Mouse (Mus musculus): ENCODE results near the gene March2. TPM values are rescaled to one million over a fixed set of nuclear protein-coding genes. Genes with fewer than 3 reads are reported as not detected.

Gene March2
- polyA plus RNA-seq (2012; rRNA removed), result 43.7 and 60.9 TPM in 2 replicates

GRCm38 (mm10) chr17:33718384-33718881 lies at the start of gene March2:
March2 (minus strand) TSS chr17:33718670.
- TF ChIP-seq CTCF (IDR thresholded peaks at IDR 0.05; ENCODE audit: extremely low read depth, insufficient read length, insufficient replicate concordance, low read depth, low read length) (no peak), POLR2A (IDR thresholded peaks at IDR 0.05; ENCODE audit: low read depth, low read length) (peak; percentile 67; the same call in 1 of the 2 replicates)
- Histone ChIP-seq H3K27ac (ENCODE audit: insufficient read depth, low read depth, low read length) (peak within 1 kb of the TSS; percentile 1; the same call in 1 of the 2 replicates), H3K4me3 (ENCODE audit: low read depth, low read length) (peak within 1 kb of the TSS; percentile 92), H3K4me1 (ENCODE audit: control insufficient read depth, insufficient read depth, insufficient read length, low read length) (no peaks in the 10 kb centered on the region), H3K27me3 (ENCODE audit: control insufficient read depth, insufficient read depth, low read length) (no peaks in the 10 kb centered on the region), H3K36me3 (ENCODE audit: control insufficient read depth, insufficient read depth, low read length) (no peaks in the 10 kb centered on the region)
- WGBS, result under 1% methylated on average over 46 of the region's 46 CpGs

- 47% methylated on average over 3 of the region's 3 CpGs for WGBS
- TF ChIP-seq CTCF (IDR thresholded peaks at IDR 0.05; ENCODE audit: extremely low read depth, insufficient read length, insufficient replicate concordance, low read depth, low read length) (no peak), POLR2A (IDR thresholded peaks at IDR 0.05; ENCODE audit: low read depth, low read length) (no peak)
- Histone ChIP-seq H3K36me3 (ENCODE audit: control insufficient read depth, insufficient read depth, low read length) (no peaks in the 10 kb centered on the region), H3K4me1 (ENCODE audit: control insufficient read depth, insufficient read depth, insufficient read length, low read length) (no peaks in the 10 kb centered on the region; the same call in 1 of the 2 replicates), H3K4me3 (ENCODE audit: low read depth, low read length) (no peak overlapping the region), H3K27ac (ENCODE audit: insufficient read depth, low read depth, low read length) (no peak overlapping the region), H3K27me3 (ENCODE audit: control insufficient read depth, insufficient read depth, low read length) (no peaks in the 10 kb centered on the region)
Measured at GRCm38 (mm10) chr17:33766389-33766788, 47.9 kb upstream of the March2 start.

- 0 out of 2 replicates have a peak, but pooled peaks cover 2% of the 10 kb centered on the region for H3K36me3 ChIP-seq (ENCODE audit: control insufficient read depth, insufficient read depth, low read length)
- H3K27me3 ChIP-seq (ENCODE audit: control insufficient read depth, insufficient read depth, low read length), result no peaks in the 10 kb centered on the region
- H3K4me3 ChIP-seq (ENCODE audit: low read depth, low read length), result peak within 1 kb of the TSS; percentile 96
- peaks cover 30% of the 10 kb centered on the region for H3K4me1 ChIP-seq (ENCODE audit: control insufficient read depth, insufficient read depth, insufficient read length, low read length)
- H3K27ac ChIP-seq (ENCODE audit: insufficient read depth, low read depth, low read length), result peak within 1 kb of the TSS; percentile 100
- TF ChIP-seq POLR2A (IDR thresholded peaks at IDR 0.05; ENCODE audit: low read depth, low read length) (peak; percentile 64), CTCF (IDR thresholded peaks at IDR 0.05; ENCODE audit: extremely low read depth, insufficient read length, insufficient replicate concordance, low read depth, low read length) (no peak)
- 2% methylated on average over 35 of the region's 35 CpGs for WGBS
Measured at GRCm38 (mm10) chr17:33760255-33761165, 42.0 kb upstream of the March2 start, which contains the start of gene Rab11b. Rab11b (minus strand) TSS chr17:33760530.

- peaks cover 33% of the 10 kb centered on the region for H3K4me1 ChIP-seq (ENCODE audit: control insufficient read depth, insufficient read depth, insufficient read length, low read length)
- H3K4me3 ChIP-seq (ENCODE audit: low read depth, low read length), result peak overlapping the region; percentile 96
- H3K27ac ChIP-seq (ENCODE audit: insufficient read depth, low read depth, low read length), result peak overlapping the region; percentile 100
- H3K27me3 ChIP-seq (ENCODE audit: control insufficient read depth, insufficient read depth, low read length), result no peaks in the 10 kb centered on the region
- 0 out of 2 replicates have a peak, but pooled peaks cover 2% of the 10 kb centered on the region for H3K36me3 ChIP-seq (ENCODE audit: control insufficient read depth, insufficient read depth, low read length)
- no peak; the same call in 1 of the 2 replicates for TF ChIP-seq POLR2A (IDR thresholded peaks at IDR 0.05; ENCODE audit: low read depth, low read length)
- no peak for TF ChIP-seq CTCF (IDR thresholded peaks at IDR 0.05; ENCODE audit: extremely low read depth, insufficient read length, insufficient replicate concordance, low read depth, low read length)
- under 1% methylated on average over 38 of the region's 38 CpGs for WGBS
Measured at GRCm38 (mm10) chr17:33759767-33760254, 41.3 kb upstream of the March2 start.

- H3K4me3 ChIP-seq (ENCODE audit: low read depth, low read length), result no peak overlapping the region
- TF ChIP-seq POLR2A (IDR thresholded peaks at IDR 0.05; ENCODE audit: low read depth, low read length) (no peak), CTCF (IDR thresholded peaks at IDR 0.05; ENCODE audit: extremely low read depth, insufficient read length, insufficient replicate concordance, low read depth, low read length) (no peak)
- 0 out of 2 replicates have a peak overlapping the region, but pooled peaks have one; percentile 4 for H3K27ac ChIP-seq (ENCODE audit: insufficient read depth, low read depth, low read length)
- peaks cover 33% of the 10 kb centered on the region for H3K4me1 ChIP-seq (ENCODE audit: control insufficient read depth, insufficient read depth, insufficient read length, low read length)
- WGBS, result 16% methylated on average over 4 of the region's 4 CpGs
- 0 out of 2 replicates have a peak, but pooled peaks cover 2% of the 10 kb centered on the region for H3K36me3 ChIP-seq (ENCODE audit: control insufficient read depth, insufficient read depth, low read length)
- no peaks in the 10 kb centered on the region for H3K27me3 ChIP-seq (ENCODE audit: control insufficient read depth, insufficient read depth, low read length)
Measured at GRCm38 (mm10) chr17:33757231-33757630, 38.8 kb upstream of the March2 start.

GRCm38 (mm10) chr17:33756108-33756790 lies 37.8 kb upstream of the March2 start:
- 0 out of 2 replicates have a peak, but pooled peaks cover 2% of the 10 kb centered on the region for H3K36me3 ChIP-seq (ENCODE audit: control insufficient read depth, insufficient read depth, low read length)
- 66% methylated on average over 3 of the region's 3 CpGs for WGBS
- H3K4me3 ChIP-seq (ENCODE audit: low read depth, low read length), result no peak overlapping the region
- peaks cover 33% of the 10 kb centered on the region for H3K4me1 ChIP-seq (ENCODE audit: control insufficient read depth, insufficient read depth, insufficient read length, low read length)
- no peak for TF ChIP-seq POLR2A (IDR thresholded peaks at IDR 0.05; ENCODE audit: low read depth, low read length)
- TF ChIP-seq CTCF (IDR thresholded peaks at IDR 0.05; ENCODE audit: extremely low read depth, insufficient read length, insufficient replicate concordance, low read depth, low read length), result no peak
- H3K27me3 ChIP-seq (ENCODE audit: control insufficient read depth, insufficient read depth, low read length), result no peaks in the 10 kb centered on the region
- H3K27ac ChIP-seq (ENCODE audit: insufficient read depth, low read depth, low read length), result peak overlapping the region; percentile 18; the same call in 1 of the 2 replicates

Measured in small intestine, adult 2 months (tissue).